Mouse (Mus musculus): ENCODE data around the gene Utrn. TPM values are rescaled to one million over a fixed set of nuclear protein-coding genes. Genes with fewer than 3 reads are reported as not detected.

Utrn gene
- polyA plus RNA-seq, 1 experiment from 2014 or later: 16.0 TPM

- H3K27me3 ChIP-seq (ENCODE audit: control insufficient read depth, insufficient read depth, low read length): no peaks in the 10 kb centered on the region
- peaks cover 3% of the 10 kb centered on the region; the same call in 1 of the 2 replicates for H3K4me1 ChIP-seq (ENCODE audit: control insufficient read depth, insufficient read depth, low read length)
- no peaks in the 10 kb centered on the region for H3K9me3 ChIP-seq (ENCODE audit: control insufficient read depth, low read length)
- no peak overlapping the region for H3K9ac ChIP-seq (replicated peaks; ENCODE audit: low read depth, low read length)
- H3K4me3 ChIP-seq (ENCODE audit: low read depth, low read length): no peak overlapping the region
- 85% methylated on average over 6 of the region's 6 CpGs for WGBS
- H3K4me2 ChIP-seq (ENCODE audit: low read depth, low read length): no peak overlapping the region
- H3K36me3 ChIP-seq (ENCODE audit: control insufficient read depth, insufficient read depth, low read length): no peaks in the 10 kb centered on the region
- no peak overlapping the region for H3K27ac ChIP-seq (ENCODE audit: low read depth, low read length)
- no peak for ATAC-seq (ENCODE audit: low read depth)
Observed at GRCm38 (mm10) chr10:12787965-12788364, 81.2 kb downstream of the Utrn start.

DNA sequence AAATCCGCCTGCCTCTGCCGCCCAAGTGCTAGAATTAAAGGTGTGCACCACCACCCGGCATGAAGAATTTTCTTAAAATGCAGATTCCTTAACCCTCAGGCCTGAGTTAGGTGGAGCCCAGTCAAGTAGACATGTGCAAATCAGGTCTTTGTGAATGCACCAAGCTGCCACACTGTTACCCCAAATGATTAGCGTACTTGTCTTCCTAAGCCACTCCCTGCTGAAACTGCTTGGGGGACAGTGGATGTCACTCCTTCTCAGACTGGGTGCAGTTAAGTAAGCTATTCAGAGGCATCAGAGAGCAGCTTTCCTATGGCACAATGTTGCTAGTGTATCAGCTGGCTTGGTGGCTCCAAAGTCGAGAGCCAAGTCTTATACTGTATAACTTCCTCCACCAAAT is 83.9 kb downstream of the Utrn start:
- no peak overlapping the region for H3K9ac ChIP-seq (replicated peaks; ENCODE audit: low read depth, low read length)
- no peak overlapping the region for H3K27ac ChIP-seq (ENCODE audit: low read depth, low read length)
- H3K9me3 ChIP-seq (ENCODE audit: control insufficient read depth, low read length): no peaks in the 10 kb centered on the region
- H3K4me1 ChIP-seq (ENCODE audit: control insufficient read depth, insufficient read depth, low read length): no peaks in the 10 kb centered on the region
- ATAC-seq (ENCODE audit: low read depth): no peak
- H3K4me2 ChIP-seq (ENCODE audit: low read depth, low read length): no peak overlapping the region
- no peaks in the 10 kb centered on the region for H3K36me3 ChIP-seq (ENCODE audit: control insufficient read depth, insufficient read depth, low read length)
- no peaks in the 10 kb centered on the region for H3K27me3 ChIP-seq (ENCODE audit: control insufficient read depth, insufficient read depth, low read length)
- 93% methylated on average over 5 of the region's 5 CpGs for WGBS
- H3K4me3 ChIP-seq (ENCODE audit: low read depth, low read length): no peak overlapping the region

DNA sequence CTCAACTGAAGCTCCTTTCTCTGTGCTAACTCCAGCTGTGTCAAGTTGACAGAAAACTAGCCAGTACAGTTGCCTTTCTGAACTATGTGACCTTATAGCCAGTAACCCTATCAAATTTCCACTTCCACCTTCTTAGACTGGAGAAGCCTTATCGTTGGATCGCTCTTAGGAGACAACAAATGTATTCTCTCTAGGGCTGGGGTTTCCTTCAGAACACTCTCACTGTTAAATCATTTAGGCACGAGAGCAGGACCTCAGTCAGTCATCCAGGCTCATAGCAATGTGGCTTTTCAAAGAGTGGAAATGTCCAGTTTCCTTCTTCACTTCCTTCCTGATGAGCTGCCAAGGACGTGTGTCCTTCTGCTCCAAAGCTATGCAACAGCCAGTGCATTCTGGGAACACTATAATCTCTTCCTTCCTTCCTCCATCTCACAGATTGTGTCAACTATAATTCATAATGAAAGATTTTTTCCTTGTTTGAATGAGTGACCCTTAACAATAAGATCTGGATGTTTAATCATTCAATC is 87.7 kb downstream of the Utrn start:
- H3K27ac ChIP-seq (ENCODE audit: low read depth, low read length): no peak overlapping the region
- no peaks in the 10 kb centered on the region for H3K4me1 ChIP-seq (ENCODE audit: control insufficient read depth, insufficient read depth, low read length)
- H3K27me3 ChIP-seq (ENCODE audit: control insufficient read depth, insufficient read depth, low read length): no peaks in the 10 kb centered on the region
- no peak overlapping the region for H3K4me3 ChIP-seq (ENCODE audit: low read depth, low read length)
- H3K4me2 ChIP-seq (ENCODE audit: low read depth, low read length): no peak overlapping the region
- no peak for ATAC-seq (ENCODE audit: low read depth)
- H3K9me3 ChIP-seq (ENCODE audit: control insufficient read depth, low read length): no peaks in the 10 kb centered on the region
- WGBS: 87% methylated on average over 4 of the region's 4 CpGs
- no peaks in the 10 kb centered on the region for H3K36me3 ChIP-seq (ENCODE audit: control insufficient read depth, insufficient read depth, low read length)
- H3K9ac ChIP-seq (replicated peaks; ENCODE audit: low read depth, low read length): no peak overlapping the region

- Histone ChIP-seq H3K27ac (ENCODE audit: low read depth, low read length) (no peak overlapping the region), H3K9ac (replicated peaks; ENCODE audit: low read depth, low read length) (no peak overlapping the region), H3K4me3 (ENCODE audit: low read depth, low read length) (no peak overlapping the region), H3K27me3 (ENCODE audit: control insufficient read depth, insufficient read depth, low read length) (no peaks in the 10 kb centered on the region), H3K4me2 (ENCODE audit: low read depth, low read length) (no peak overlapping the region), H3K9me3 (ENCODE audit: control insufficient read depth, low read length) (no peaks in the 10 kb centered on the region), H3K36me3 (ENCODE audit: control insufficient read depth, insufficient read depth, low read length) (no peaks in the 10 kb centered on the region), H3K4me1 (ENCODE audit: control insufficient read depth, insufficient read depth, low read length) (no peaks in the 10 kb centered on the region)
- ATAC-seq (ENCODE audit: low read depth): no peak
- WGBS: 50% methylated on average over 6 of the region's 6 CpGs
Observed at GRCm38 (mm10) chr10:12773178-12773577, 96.0 kb downstream of the Utrn start.

DNA sequence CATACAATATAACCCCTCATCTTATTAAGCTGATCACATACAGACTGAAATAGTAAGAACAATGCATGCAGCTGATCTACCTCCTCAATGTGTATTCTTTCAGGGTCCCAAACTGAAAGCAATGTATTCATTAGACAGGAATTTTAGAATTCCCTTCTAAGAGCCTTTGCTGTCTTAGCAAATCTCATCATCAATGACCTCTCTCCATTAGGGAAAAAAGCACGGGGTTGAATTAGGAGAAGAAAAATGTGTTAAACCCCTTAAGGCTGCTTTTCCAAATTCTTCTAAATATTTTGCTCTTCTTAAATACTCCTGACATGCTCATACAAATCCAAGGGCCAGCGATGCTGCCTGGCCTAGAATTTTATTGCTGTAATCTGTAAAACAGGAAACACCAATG is 97.7 kb downstream of the Utrn start:
- 87% methylated on average over 2 of the region's 2 CpGs for WGBS
- Histone ChIP-seq H3K27me3 (ENCODE audit: control insufficient read depth, insufficient read depth, low read length) (no peaks in the 10 kb centered on the region), H3K4me2 (ENCODE audit: low read depth, low read length) (no peak overlapping the region), H3K4me3 (ENCODE audit: low read depth, low read length) (no peak overlapping the region), H3K9me3 (ENCODE audit: control insufficient read depth, low read length) (no peaks in the 10 kb centered on the region), H3K36me3 (ENCODE audit: control insufficient read depth, insufficient read depth, low read length) (no peaks in the 10 kb centered on the region), H3K27ac (ENCODE audit: low read depth, low read length) (no peak overlapping the region), H3K4me1 (ENCODE audit: control insufficient read depth, insufficient read depth, low read length) (no peaks in the 10 kb centered on the region), H3K9ac (replicated peaks; ENCODE audit: low read depth, low read length) (no peak overlapping the region)
- ATAC-seq (ENCODE audit: low read depth): no peak

DNA sequence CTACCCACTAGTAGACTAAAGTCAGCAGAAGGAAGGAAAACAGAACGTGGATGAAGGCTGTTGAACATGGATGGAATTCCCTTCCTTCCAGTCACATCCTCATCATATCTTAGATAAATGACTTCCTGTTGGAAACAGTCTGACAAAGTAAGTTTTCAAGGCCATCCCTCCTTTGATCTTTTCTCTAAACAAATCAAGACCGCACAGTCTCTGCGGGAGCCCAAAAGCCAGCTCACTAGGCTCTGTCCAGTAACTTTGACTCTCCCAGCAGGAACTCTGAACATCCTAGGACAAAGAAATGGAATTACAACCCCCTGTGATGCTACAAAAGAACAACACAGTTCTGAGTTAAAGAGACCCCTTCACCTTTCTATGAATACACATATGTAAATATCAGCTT is 106.5 kb downstream of the Utrn start:
- Histone ChIP-seq H3K36me3 (ENCODE audit: control insufficient read depth, insufficient read depth, low read length) (no peaks in the 10 kb centered on the region), H3K4me1 (ENCODE audit: control insufficient read depth, insufficient read depth, low read length) (0 out of 2 replicates have a peak, but pooled peaks cover 2% of the 10 kb centered on the region), H3K27ac (ENCODE audit: low read depth, low read length) (no peak overlapping the region), H3K9me3 (ENCODE audit: control insufficient read depth, low read length) (no peaks in the 10 kb centered on the region), H3K4me2 (ENCODE audit: low read depth, low read length) (no peak overlapping the region), H3K4me3 (ENCODE audit: low read depth, low read length) (no peak overlapping the region), H3K27me3 (ENCODE audit: control insufficient read depth, insufficient read depth, low read length) (no peaks in the 10 kb centered on the region), H3K9ac (replicated peaks; ENCODE audit: low read depth, low read length) (no peak overlapping the region)
- 39% methylated on average over 3 of the region's 3 CpGs for WGBS
- no peak for ATAC-seq (ENCODE audit: low read depth)

DNA sequence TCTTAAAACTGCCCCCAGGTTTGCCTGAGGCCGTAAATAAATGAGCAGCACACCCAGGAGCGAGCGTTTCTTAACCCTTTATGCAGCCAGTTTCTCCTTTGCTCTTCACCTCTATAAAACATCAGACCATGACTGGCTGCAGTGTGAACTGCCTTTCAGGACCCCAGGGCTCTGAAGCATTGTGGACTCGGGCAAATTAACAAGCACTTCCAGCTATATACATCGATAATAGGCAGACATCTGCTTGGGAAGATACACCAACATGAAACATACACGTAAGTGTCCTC is 110.5 kb downstream of the Utrn start:
- Histone ChIP-seq H3K27ac (ENCODE audit: low read depth, low read length) (no peak overlapping the region), H3K4me3 (ENCODE audit: low read depth, low read length) (no peak overlapping the region), H3K4me1 (ENCODE audit: control insufficient read depth, insufficient read depth, low read length) (0 out of 2 replicates have a peak, but pooled peaks cover 2% of the 10 kb centered on the region), H3K4me2 (ENCODE audit: low read depth, low read length) (no peak overlapping the region), H3K9ac (replicated peaks; ENCODE audit: low read depth, low read length) (no peak overlapping the region), H3K9me3 (ENCODE audit: control insufficient read depth, low read length) (no peaks in the 10 kb centered on the region), H3K36me3 (ENCODE audit: control insufficient read depth, insufficient read depth, low read length) (no peaks in the 10 kb centered on the region), H3K27me3 (ENCODE audit: control insufficient read depth, insufficient read depth, low read length) (no peaks in the 10 kb centered on the region)
- ATAC-seq (ENCODE audit: low read depth): no peak
- 8% methylated on average over 6 of the region's 6 CpGs for WGBS

GRCm38 (mm10) chr10:12757943-12758701 is 111.0 kb downstream of the Utrn start:
- Histone ChIP-seq H3K4me2 (ENCODE audit: low read depth, low read length) (no peak overlapping the region), H3K9me3 (ENCODE audit: control insufficient read depth, low read length) (no peaks in the 10 kb centered on the region), H3K4me3 (ENCODE audit: low read depth, low read length) (no peak overlapping the region), H3K27me3 (ENCODE audit: control insufficient read depth, insufficient read depth, low read length) (no peaks in the 10 kb centered on the region), H3K36me3 (ENCODE audit: control insufficient read depth, insufficient read depth, low read length) (no peaks in the 10 kb centered on the region), H3K9ac (replicated peaks; ENCODE audit: low read depth, low read length) (no peak overlapping the region), H3K4me1 (ENCODE audit: control insufficient read depth, insufficient read depth, low read length) (0 out of 2 replicates have a peak, but pooled peaks cover 2% of the 10 kb centered on the region), H3K27ac (ENCODE audit: low read depth, low read length) (no peak overlapping the region)
- peak; percentile 46; the same call in 1 of the 2 replicates for ATAC-seq (ENCODE audit: low read depth)
- 25% methylated on average over 5 of the region's 5 CpGs for WGBS

DNA sequence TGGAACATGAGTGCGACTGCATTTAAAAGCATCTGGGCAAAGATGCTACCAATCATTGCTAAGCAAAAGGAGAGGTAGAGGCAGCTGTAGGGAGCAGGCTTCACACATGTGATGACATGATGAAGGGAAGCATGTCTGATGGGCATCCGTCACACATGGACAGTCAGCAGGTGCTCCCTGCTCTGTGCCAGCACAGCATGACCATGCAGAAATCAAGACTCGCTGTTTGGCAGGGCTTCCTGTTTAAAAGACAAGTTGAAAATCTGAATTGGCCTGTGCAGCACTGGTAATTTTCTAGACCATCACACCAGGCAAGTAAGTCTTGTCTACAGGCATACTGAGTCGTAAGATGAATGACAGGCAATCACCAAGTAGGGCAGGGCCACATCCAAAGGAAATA is 112.5 kb downstream of the Utrn start:
- Histone ChIP-seq H3K4me2 (ENCODE audit: low read depth, low read length) (no peak overlapping the region), H3K4me1 (ENCODE audit: control insufficient read depth, insufficient read depth, low read length) (0 out of 2 replicates have a peak, but pooled peaks cover 2% of the 10 kb centered on the region), H3K27ac (ENCODE audit: low read depth, low read length) (no peak overlapping the region), H3K9ac (replicated peaks; ENCODE audit: low read depth, low read length) (no peak overlapping the region), H3K4me3 (ENCODE audit: low read depth, low read length) (no peak overlapping the region), H3K36me3 (ENCODE audit: control insufficient read depth, insufficient read depth, low read length) (no peaks in the 10 kb centered on the region), H3K9me3 (ENCODE audit: control insufficient read depth, low read length) (no peaks in the 10 kb centered on the region), H3K27me3 (ENCODE audit: control insufficient read depth, insufficient read depth, low read length) (no peaks in the 10 kb centered on the region)
- 90% methylated on average over 4 of the region's 4 CpGs for WGBS
- no peak for ATAC-seq (ENCODE audit: low read depth)
